Mouse (Mus musculus) lung, postnatal 0 days (tissue): ENCODE measurements around the gene Klrc3. TPM values are rescaled to one million over a fixed set of nuclear protein-coding genes. Genes with fewer than 3 reads are reported as not detected.
"Not testable (repeated sequence)": the region's sequence is repeated elsewhere in the genome, so short reads cannot be mapped to it uniquely, and the experiment has no call there.

Source experiments
- ATAC-seq: fragments of 200-750 bp; cut with Nextera tagmentation; 2 replicates; pipeline ENCODE4 v1.8.0; 2017; ENCODE audit warnings: moderate library complexity
- DNase-seq: peaks from one replicate; pipeline ENCODE4 v3.0.0-alpha.2; 2016; ENCODE audit warnings: low spot score
- H3K27ac ChIP-seq: fragments of 300-500 bp; sonication (generic); 2 replicates; pipeline ENCODE4 v1.5.1; 2014; ENCODE audit warnings: antibody characterized with exemption, mild to moderate bottlenecking, low read length, mixed read lengths
- H3K27me3 ChIP-seq: fragments of 300-500 bp; sonication (generic); replicated peaks from 2 replicates; pipeline ENCODE4 v1.6.1; 2014; ENCODE audit warnings: low read length, mixed read lengths; ENCODE audit not compliant: insufficient read depth
- H3K36me3 ChIP-seq: fragments of 300-500 bp; sonication (generic); 2 replicates; pipeline ENCODE4 v1.6.1; 2014; ENCODE audit warnings: low read length, mixed read lengths; ENCODE audit not compliant: insufficient read depth
- H3K4me1 ChIP-seq: fragments of 300-500 bp; sonication (generic); 2 replicates; pipeline ENCODE4 v1.6.1; 2014; ENCODE audit warnings: antibody characterized with exemption, low read depth, low read length, mixed read lengths; ENCODE audit not compliant: insufficient read depth
- H3K4me2 ChIP-seq: fragments of 300-500 bp; sonication (generic); replicated peaks from 2 replicates; pipeline ENCODE4 v1.6.1; 2014; ENCODE audit warnings: low read depth, mild to moderate bottlenecking, low read length, moderate library complexity, mixed read lengths
- H3K4me3 ChIP-seq: fragments of 300-500 bp; sonication (generic); 2 replicates; pipeline ENCODE4 v1.5.1; 2014; ENCODE audit warnings: low read depth, low read length
- H3K9ac ChIP-seq: fragments of 300-500 bp; sonication (generic); replicated peaks from 2 replicates; pipeline ENCODE4 v1.6.1; 2014; ENCODE audit warnings: low read depth, mild to moderate bottlenecking
- H3K9me3 ChIP-seq: fragments of 300-500 bp; sonication (generic); 2 replicates; pipeline ENCODE4 v1.6.1; 2016; ENCODE audit warnings: low read length, mixed read lengths
- CTCF ChIP-seq: IDR thresholded peaks from 2 replicates; pipeline ENCODE4 v1.5.1; 2016; ENCODE audit warnings: antibody characterized with exemption, mild to moderate bottlenecking
- EP300 ChIP-seq: IDR thresholded peaks from 2 replicates; pipeline ENCODE4 v1.6.1; 2016; ENCODE audit warnings: antibody characterized with exemption, mild to moderate bottlenecking, control low read depth
- WGBS: fragments of 180-500 bp; shearing (Covaris S2); extraction: QIAGEN DNeasy Blood & Tissue Kit; methylation state at CpG from one replicate; pipeline ENCODE4 v1.1.7; 2014; 5-methylcytosine and 5-hydroxymethylcytosine counted together
- polyA plus RNA-seq: library from polyadenylated mRNA; unstranded; fragments of >200 nt; fragmentation: Nextera tagmentation; extraction: Ambion mirVana; gene quantifications from 2 replicates; pipeline ENCODE4 v1.2.1, GENCODE M21; 2015

Klrc3 gene
- polyA plus RNA-seq, result not detected in 2 replicates

- H3K4me3 ChIP-seq, H3K27me3 ChIP-seq, ATAC-seq, H3K36me3 ChIP-seq, H3K4me2 ChIP-seq, DNase-seq, H3K4me1 ChIP-seq, H3K27ac ChIP-seq, H3K9me3 ChIP-seq, H3K9ac ChIP-seq: not testable (repeated sequence)
- 77% methylated on average over 3 of the region's 3 CpGs for WGBS
These were observed at the start of gene Klrc3 for GRCm38 (mm10) chr6:129643237-129643636. TSS of gene Klrc3 (minus strand) at chr6:129643337.

GRCm38 (mm10) chr6:129691436-129691835 is 48.3 kb upstream of the Klrc3 start:
- not testable (repeated sequence) for H3K9me3 ChIP-seq, H3K36me3 ChIP-seq, H3K27me3 ChIP-seq, H3K27ac ChIP-seq, H3K4me2 ChIP-seq, H3K4me1 ChIP-seq, H3K9ac ChIP-seq, ATAC-seq, H3K4me3 ChIP-seq, DNase-seq
- 70% methylated on average over 10 of the region's 10 CpGs for WGBS

- no peaks in the 10 kb centered on the region for H3K36me3 ChIP-seq
- DNase-seq (no peak), ATAC-seq (no peak)
- TF ChIP-seq EP300 (no peak), CTCF (no peak)
- WGBS, result 67% methylated on average over 1 of the region's 1 CpGs
- no peak overlapping the region for H3K9ac ChIP-seq
- H3K9me3 ChIP-seq, result no peaks in the 10 kb centered on the region
- no peak overlapping the region for H3K27ac ChIP-seq
- H3K4me3 ChIP-seq, result no peak overlapping the region
- H3K4me1 ChIP-seq, result no peaks in the 10 kb centered on the region
- H3K27me3 ChIP-seq, result no peaks in the 10 kb centered on the region
- no peak overlapping the region for H3K4me2 ChIP-seq
These were observed 37.2 kb upstream of the Klrc3 start for GRCm38 (mm10) chr6:129680379-129680778.

- DNase-seq (no peak), ATAC-seq (no peak)
- H3K27ac ChIP-seq, result no peak within 1 kb of the TSS
- H3K4me3 ChIP-seq, result no peak within 1 kb of the TSS
- 73% methylated on average over 3 of the region's 3 CpGs for WGBS
- H3K9me3 ChIP-seq, result no peaks in the 10 kb centered on the region
- no peak within 1 kb of the TSS for H3K9ac ChIP-seq
- H3K27me3 ChIP-seq, result no peaks in the 10 kb centered on the region
- no peaks in the 10 kb centered on the region for H3K4me1 ChIP-seq
- no peak for TF ChIP-seq CTCF
- no peak for TF ChIP-seq EP300
- H3K36me3 ChIP-seq, result no peaks in the 10 kb centered on the region
- no peak within 1 kb of the TSS for H3K4me2 ChIP-seq
These were observed 35.7 kb upstream of the Klrc3 start, which contains the start of gene Klrc1 for GRCm38 (mm10) chr6:129678873-129679272. TSS of gene Klrc1 (minus strand) at chr6:129678973.

- H3K27ac ChIP-seq, H3K4me1 ChIP-seq, H3K9me3 ChIP-seq, H3K27me3 ChIP-seq, H3K4me3 ChIP-seq, DNase-seq, H3K36me3 ChIP-seq, H3K9ac ChIP-seq, ATAC-seq, H3K4me2 ChIP-seq: not testable (repeated sequence)
- 33% methylated on average over 1 of the region's 3 CpGs for WGBS
These were observed 18.2 kb upstream of the Klrc3 start for GRCm38 (mm10) chr6:129661301-129661700.

GRCm38 (mm10) chr6:129660589-129660988 is 17.5 kb upstream of the Klrc3 start, which contains the start of gene Klrc2:
TSS of gene Klrc2 (minus strand) at chr6:129660689.
- H3K27me3 ChIP-seq, ATAC-seq, H3K27ac ChIP-seq, H3K4me1 ChIP-seq, H3K4me2 ChIP-seq, H3K4me3 ChIP-seq, H3K9me3 ChIP-seq, H3K36me3 ChIP-seq, H3K9ac ChIP-seq, DNase-seq: not testable (repeated sequence)
- WGBS, result 69% methylated on average over 4 of the region's 4 CpGs

GRCm38 (mm10) chr6:129644054-129644453 is 917 bp upstream of the Klrc3 start:
- H3K9me3 ChIP-seq, H3K4me3 ChIP-seq, H3K27ac ChIP-seq, H3K9ac ChIP-seq, H3K4me1 ChIP-seq, ATAC-seq, DNase-seq, H3K36me3 ChIP-seq, H3K27me3 ChIP-seq, H3K4me2 ChIP-seq: not testable (repeated sequence)
- 58% methylated on average over 2 of the region's 3 CpGs for WGBS

GRCm38 (mm10) chr6:129631046-129631445 is 12.1 kb downstream of the Klrc3 start:
- H3K4me2 ChIP-seq, H3K4me1 ChIP-seq, H3K36me3 ChIP-seq, H3K9me3 ChIP-seq, H3K27me3 ChIP-seq, H3K27ac ChIP-seq, ATAC-seq, H3K9ac ChIP-seq, H3K4me3 ChIP-seq, DNase-seq: not testable (repeated sequence)
- 84% methylated on average over 2 of the region's 2 CpGs for WGBS
